Comparison of ENCODE assay signal across 8 mouse cellular contexts in genomic region chr16:18387704-18388582, GRCm38 (mm10). TPM values are rescaled to one million over a fixed set of nuclear protein-coding genes. Genes with fewer than 3 reads are reported as not detected.
DNase-seq lines count a peak whose midpoint lies in the region; ATAC-seq and TF ChIP-seq lines count a peak whose summit lies in the region.

No protein-coding gene starts in this region.

- peaks cover 28 to 37% of the 10 kb centered on the region in 2 experiments for H3K4me1 ChIP-seq in heart, embryonic 14.5 days (ENCODE audit: control insufficient read depth in 2 of 2, insufficient read depth in 2 of 2, low read length in 2 of 2)
- H3K4me1 ChIP-seq in hindbrain, postnatal 0 days (ENCODE audit: insufficient read depth, low read length) = peaks cover 25% of the 10 kb centered on the region
- H3K4me1 ChIP-seq in midbrain, embryonic 13.5 days (replicated peaks) = peaks cover 66% of the 10 kb centered on the region

- no peak overlapping the region for H3K4me2 ChIP-seq in heart, embryonic 14.5 days (ENCODE audit: low read length)
- no peak overlapping the region for H3K4me2 ChIP-seq in hindbrain, postnatal 0 days (ENCODE audit: low read depth, low read length)
- no peak overlapping the region for H3K4me2 ChIP-seq in midbrain, embryonic 13.5 days (replicated peaks)

- no peak for DNase-seq in heart, postnatal 14 days
- peak; percentile 55 for DNase-seq in adipocyte (ENCODE audit: low spot score)
- DNase-seq in hindbrain, postnatal 0 days (ENCODE audit: low spot score) = no peak
- no peak for DNase-seq in urinary bladder, postnatal 14 days (ENCODE audit: low spot score)
- no peak for DNase-seq in right cerebral cortex, adult 18-20 months
- no peak for DNase-seq in left cerebral cortex, adult 2 months (ENCODE audit: extremely low spot score in 1 of 2, low spot score in 2 of 2)

- no peak overlapping the region for H3K4me3 ChIP-seq in heart, embryonic 14.5 days (ENCODE audit: control insufficient read depth in 1 of 2, insufficient read depth in 1 of 2, low read depth in 1 of 2, low read length in 2 of 2)
- no peak overlapping the region for H3K4me3 ChIP-seq in hindbrain, postnatal 0 days (ENCODE audit: low read length)
- no peak overlapping the region for H3K4me3 ChIP-seq in midbrain, embryonic 13.5 days (replicated peaks)
- no peak overlapping the region for H3K4me3 ChIP-seq in left cerebral cortex, adult 2 months

- no peaks in the 10 kb centered on the region for H3K27me3 ChIP-seq in heart, embryonic 14.5 days (ENCODE audit: control insufficient read depth, insufficient read depth, low read length)
- H3K27me3 ChIP-seq in hindbrain, postnatal 0 days (ENCODE audit: insufficient read depth, low read length) = no peaks in the 10 kb centered on the region
- no peaks in the 10 kb centered on the region for H3K27me3 ChIP-seq in midbrain, embryonic 13.5 days

- intact Hi-C loops in heart, postnatal 14 days (cut with DNase I) = no loop called here
- intact Hi-C loops in left cerebral cortex, adult 2 months (cut with DNase I) = no loop called here

- H3K36me3 ChIP-seq in heart, embryonic 14.5 days (ENCODE audit: control insufficient read depth, insufficient read depth, low read length) = no peaks in the 10 kb centered on the region
- H3K36me3 ChIP-seq in hindbrain, postnatal 0 days (ENCODE audit: insufficient read depth, low read length) = no peaks in the 10 kb centered on the region
- peaks cover 10% of the 10 kb centered on the region; the same call in 1 of the 2 replicates for H3K36me3 ChIP-seq in midbrain, embryonic 13.5 days

- peak overlapping the region in 1 of 2 experiments; percentile 47; a peak in 3 of 4 replicates for H3K27ac ChIP-seq in heart, embryonic 14.5 days (replicated peaks in 1 of 2; ENCODE audit: control insufficient read depth in 1 of 2, insufficient read depth in 1 of 2, low read depth in 2 of 2, low read length in 2 of 2)
- H3K27ac ChIP-seq in hindbrain, postnatal 0 days = peak overlapping the region; percentile 60; the same call in 1 of the 2 replicates
- peak overlapping the region; percentile 71 for H3K27ac ChIP-seq in midbrain, embryonic 13.5 days
- H3K27ac ChIP-seq in left cerebral cortex, adult 2 months = no peak overlapping the region

- no peak for TF ChIP-seq CTCF in hindbrain, postnatal 0 days (IDR thresholded peaks at IDR 0.05; ENCODE audit: low read depth)
- TF ChIP-seq CTCF in left cerebral cortex, adult 2 months (IDR thresholded peaks at IDR 0.05) = no peak

- no peak for ATAC-seq in heart, embryonic 14.5 days (ENCODE audit: insufficient number of reproducible peaks, insufficient read depth, low FRiP score, low read depth)
- ATAC-seq in hindbrain, postnatal 0 days = no peak; the same call in 1 of the 2 replicates
- 0 out of 2 replicates have a peak, but pooled peaks have one; percentile 6 for ATAC-seq in midbrain, embryonic 13.5 days

- 0 out of 2 replicates have a peak overlapping the region, but pooled peaks have one; percentile 16 for H3K9ac ChIP-seq in heart, embryonic 14.5 days (ENCODE audit: low read length)
- no peak overlapping the region for H3K9ac ChIP-seq in hindbrain, postnatal 0 days (replicated peaks; ENCODE audit: low read length)
- 0 out of 2 replicates have a peak overlapping the region, but pooled peaks have one; percentile 29 for H3K9ac ChIP-seq in midbrain, embryonic 13.5 days (replicated peaks)

- WGBS in heart, embryonic 14.5 days = 20% methylated on average over 7 of the region's 7 CpGs
- 29% methylated on average over 7 of the region's 7 CpGs for WGBS in hindbrain, postnatal 0 days
- 47% methylated on average over 6 of the region's 7 CpGs for WGBS in midbrain, embryonic 13.5 days

- H3K9me3 ChIP-seq in heart, embryonic 14.5 days (ENCODE audit: control insufficient read depth, low read length) = no peaks in the 10 kb centered on the region
- no peaks in the 10 kb centered on the region for H3K9me3 ChIP-seq in hindbrain, postnatal 0 days (ENCODE audit: low read length)
- no peaks in the 10 kb centered on the region for H3K9me3 ChIP-seq in midbrain, embryonic 13.5 days

RNA-seq across cellular contexts. Expression of gene Txnrd2, which starts 38.2 kb away (rescaled TPM):
- polyA plus RNA-seq in heart, embryonic 14.5 days (2014; fragmentation: Nextera tagmentation; extraction: Ambion mirVana) = 34.0 and 34.7 TPM in 2 replicates
- total RNA-seq in heart, postnatal 14 days (2021) = 10 to 100 TPM; 29.9 to 34.6 TPM
- 17.9 and 23.1 TPM in 2 replicates for total RNA-seq in hindbrain, postnatal 0 days (2014; rRNA removed)
- polyA plus RNA-seq in hindbrain, postnatal 0 days (2015; fragmentation: Nextera tagmentation; extraction: Ambion mirVana) = 37.6 and 41.8 TPM in 2 replicates
- 25.9 and 28.6 TPM in 2 replicates for polyA plus RNA-seq in midbrain, embryonic 13.5 days (2015; fragmentation: Nextera tagmentation; extraction: Ambion mirVana)
- 10 to 100 TPM; 18.2 to 22.5 TPM for total RNA-seq in left cerebral cortex, adult 2 months (2021)

RNA-seq across cellular contexts. Expression of gene Comt, which starts 38.7 kb away (rescaled TPM):
- polyA plus RNA-seq in heart, embryonic 14.5 days (2014; fragmentation: Nextera tagmentation; extraction: Ambion mirVana) = 110 and 112 TPM in 2 replicates
- total RNA-seq in heart, postnatal 14 days (2021) = 100 to 1,000 TPM; 119 to 127 TPM
- total RNA-seq in hindbrain, postnatal 0 days (2014; rRNA removed) = 82.8 and 88.9 TPM in 2 replicates
- 94.3 and 102 TPM in 2 replicates for polyA plus RNA-seq in hindbrain, postnatal 0 days (2015; fragmentation: Nextera tagmentation; extraction: Ambion mirVana)
- 75.7 and 78.8 TPM in 2 replicates for polyA plus RNA-seq in midbrain, embryonic 13.5 days (2015; fragmentation: Nextera tagmentation; extraction: Ambion mirVana)
- 10 to 100 TPM; 87.2 to 87.6 TPM for total RNA-seq in left cerebral cortex, adult 2 months (2021)

RNA-seq across cellular contexts. Expression of gene Arvcf, which starts 40.0 kb away (rescaled TPM):
- polyA plus RNA-seq in heart, embryonic 14.5 days (2014; fragmentation: Nextera tagmentation; extraction: Ambion mirVana) = 31.8 and 32.3 TPM in 2 replicates
- total RNA-seq in heart, postnatal 14 days (2021) = 10 to 100 TPM; 17.9 to 21.6 TPM
- total RNA-seq in hindbrain, postnatal 0 days (2014; rRNA removed) = 168 and 180 TPM in 2 replicates
- polyA plus RNA-seq in hindbrain, postnatal 0 days (2015; fragmentation: Nextera tagmentation; extraction: Ambion mirVana) = 46.3 and 48.9 TPM in 2 replicates
- polyA plus RNA-seq in midbrain, embryonic 13.5 days (2015; fragmentation: Nextera tagmentation; extraction: Ambion mirVana) = 109 and 111 TPM in 2 replicates
- 10 to 100 TPM; 39.1 to 50.4 TPM for total RNA-seq in left cerebral cortex, adult 2 months (2021)

RNA-seq across cellular contexts. Expression of gene Tango2, which starts 40.0 kb away (rescaled TPM):
- 65.0 and 67.9 TPM in 2 replicates for polyA plus RNA-seq in heart, embryonic 14.5 days (2014; fragmentation: Nextera tagmentation; extraction: Ambion mirVana)
- 10 to 100 TPM; 91.6 to 98.4 TPM for total RNA-seq in heart, postnatal 14 days (2021)
- 43.5 and 63.3 TPM in 2 replicates for total RNA-seq in hindbrain, postnatal 0 days (2014; rRNA removed)
- polyA plus RNA-seq in hindbrain, postnatal 0 days (2015; fragmentation: Nextera tagmentation; extraction: Ambion mirVana) = 95.6 and 99.2 TPM in 2 replicates
- polyA plus RNA-seq in midbrain, embryonic 13.5 days (2015; fragmentation: Nextera tagmentation; extraction: Ambion mirVana) = 63.1 and 66.5 TPM in 2 replicates
- 100 to 1,000 TPM; 154 to 158 TPM for total RNA-seq in left cerebral cortex, adult 2 months (2021)
